Mouse (Mus musculus) megakaryocyte-erythroid progenitor cell, adult 5-6 weeks (primary cell): ENCODE measurements around the gene Hoxc8. TPM values are rescaled to one million over a fixed set of nuclear protein-coding genes. Genes with fewer than 3 reads are reported as not detected.

Source experiments
- ATAC-seq: replicated peaks from 2 replicates; pipeline ENCODE4 v1.8.0; 2016; ENCODE audit warnings: mild to moderate bottlenecking, inconsistent platforms; ENCODE audit not compliant: severe bottlenecking, poor library complexity, low FRiP score, low TSS enrichment
- total RNA-seq, 2 experiments: library from RNA; stranded (forward) in 1 of 2; stranded (reverse) in 1 of 2; fragments of 200-1000, 215-1000 nt in 1 of 2; fragments of >200 nt in 1 of 2; fragmentation: Nextera tagmentation in 1 of 2; gene quantifications; 2 replicates each; pipeline ENCODE4 v1.2.3; 2014 to 2017

Gene Hoxc8
- total RNA-seq, 2 experiments from 2014 or later: not detected

DNA sequence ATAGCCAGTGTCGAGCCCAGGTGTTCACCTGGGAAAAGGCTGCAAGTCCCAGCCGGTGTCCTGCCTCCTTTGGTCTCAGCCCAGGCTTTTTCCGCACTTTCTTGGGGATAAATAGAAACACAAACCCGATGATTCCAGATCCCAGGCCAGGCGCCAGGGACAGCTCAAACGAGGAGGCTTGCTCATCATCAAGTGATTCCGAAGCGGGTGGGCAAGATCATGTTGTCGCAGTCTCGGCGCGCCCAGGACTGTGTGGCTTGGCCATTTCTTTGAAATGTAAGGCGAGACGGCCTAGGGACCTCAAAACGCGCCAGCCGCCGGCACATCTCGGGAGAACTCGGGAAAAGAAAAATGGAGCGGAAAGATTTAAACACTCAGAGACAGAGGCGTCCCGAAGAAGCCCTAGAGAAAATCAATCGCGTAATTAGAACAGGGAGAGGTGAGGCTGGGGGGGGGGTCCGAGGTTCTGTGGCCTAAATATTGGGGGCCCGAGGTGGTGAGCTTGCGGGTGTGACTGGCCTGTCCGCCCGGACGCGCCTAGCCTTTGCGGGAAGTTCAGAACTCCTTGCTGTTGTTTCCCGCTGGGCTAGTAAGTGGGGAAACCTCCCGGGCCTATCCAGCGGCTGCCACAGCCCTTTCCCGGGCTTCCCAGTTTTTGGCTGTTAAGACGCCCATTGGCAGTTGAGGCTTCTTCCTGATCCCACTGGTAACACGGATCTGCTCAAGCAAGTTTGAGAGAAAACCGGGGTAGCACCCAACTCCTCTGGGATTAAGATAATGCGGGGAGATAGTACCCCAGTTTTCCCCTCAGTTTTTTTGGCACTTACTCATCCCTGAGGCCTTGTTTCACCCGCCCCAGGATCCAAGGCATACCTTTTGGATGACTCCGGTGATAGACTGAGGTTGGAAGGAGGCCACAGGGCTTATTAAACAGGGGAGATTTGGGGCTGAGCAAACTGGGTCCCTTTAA lies 37.1 kb downstream of the Hoxc8 start:
- ATAC-seq: no peak

DNA sequence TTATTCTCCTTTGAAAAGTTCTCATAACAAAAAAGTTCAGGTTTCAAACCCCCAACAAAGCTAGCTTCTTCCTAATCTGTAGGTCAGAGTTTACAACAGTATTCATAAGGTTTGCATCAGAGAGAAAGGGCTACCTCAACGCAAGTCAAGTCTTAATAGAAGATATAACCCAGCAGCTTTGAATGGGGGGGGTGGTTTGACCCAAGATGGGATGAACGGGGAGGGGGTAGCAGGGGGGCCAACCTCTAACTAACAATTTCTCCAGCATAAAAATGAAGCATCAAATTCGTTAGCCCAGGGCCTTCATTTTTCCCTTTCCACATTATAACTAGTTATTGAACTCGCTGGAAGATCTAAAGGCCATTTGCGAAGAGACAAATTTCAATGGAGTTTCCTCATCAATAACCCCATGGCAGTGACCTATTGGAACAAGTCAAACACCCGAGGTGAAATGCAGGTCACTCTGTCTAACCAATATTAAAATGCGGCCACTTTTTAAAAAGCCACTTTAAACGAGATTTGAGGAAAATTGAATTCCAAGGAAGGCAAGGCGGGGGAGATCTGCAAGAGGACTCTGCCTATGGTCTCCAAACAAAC lies 38.6 kb downstream of the Hoxc8 start:
- ATAC-seq: no peak

DNA sequence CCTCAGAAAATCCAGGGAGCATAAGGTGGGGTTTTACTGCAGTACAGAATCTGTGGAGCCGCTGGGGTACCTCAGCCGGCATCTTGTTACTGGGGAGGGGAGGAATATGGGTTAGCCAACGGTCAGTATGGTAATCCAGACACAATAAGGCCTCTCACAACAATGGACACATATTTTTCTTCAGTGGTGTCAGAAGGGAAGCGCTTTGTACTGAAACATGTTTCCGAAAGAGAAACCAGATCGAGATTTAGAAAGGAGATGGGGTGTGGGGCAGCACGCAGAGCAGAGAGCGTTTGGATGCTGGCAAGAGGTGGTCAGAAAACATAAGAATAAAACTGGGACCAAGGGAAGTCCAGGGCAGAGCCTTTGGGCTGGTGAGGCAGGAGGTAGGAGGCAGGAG lies 39.7 kb downstream of the Hoxc8 start:
- no peak for ATAC-seq

DNA sequence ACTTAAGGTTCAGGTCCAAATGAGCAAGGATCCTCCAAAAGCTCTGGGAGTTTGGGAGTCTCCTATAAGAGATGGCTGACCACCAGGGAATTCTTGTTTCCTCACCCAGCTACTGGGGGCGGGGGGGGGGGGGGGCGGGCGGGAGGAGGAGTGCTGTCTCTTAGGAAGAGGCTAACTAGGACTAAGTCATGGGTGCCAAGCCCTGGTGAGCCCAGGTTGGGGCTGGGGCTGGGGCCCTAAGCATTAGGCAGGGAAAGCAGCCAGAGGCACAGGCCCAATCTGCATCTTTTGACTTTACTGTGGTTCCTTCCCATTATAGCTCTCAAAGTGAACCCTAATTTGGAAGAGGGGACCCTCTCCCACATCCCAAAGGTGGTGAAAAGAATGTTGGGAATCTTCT lies 41.8 kb downstream of the Hoxc8 start:
- ATAC-seq: no peak

DNA sequence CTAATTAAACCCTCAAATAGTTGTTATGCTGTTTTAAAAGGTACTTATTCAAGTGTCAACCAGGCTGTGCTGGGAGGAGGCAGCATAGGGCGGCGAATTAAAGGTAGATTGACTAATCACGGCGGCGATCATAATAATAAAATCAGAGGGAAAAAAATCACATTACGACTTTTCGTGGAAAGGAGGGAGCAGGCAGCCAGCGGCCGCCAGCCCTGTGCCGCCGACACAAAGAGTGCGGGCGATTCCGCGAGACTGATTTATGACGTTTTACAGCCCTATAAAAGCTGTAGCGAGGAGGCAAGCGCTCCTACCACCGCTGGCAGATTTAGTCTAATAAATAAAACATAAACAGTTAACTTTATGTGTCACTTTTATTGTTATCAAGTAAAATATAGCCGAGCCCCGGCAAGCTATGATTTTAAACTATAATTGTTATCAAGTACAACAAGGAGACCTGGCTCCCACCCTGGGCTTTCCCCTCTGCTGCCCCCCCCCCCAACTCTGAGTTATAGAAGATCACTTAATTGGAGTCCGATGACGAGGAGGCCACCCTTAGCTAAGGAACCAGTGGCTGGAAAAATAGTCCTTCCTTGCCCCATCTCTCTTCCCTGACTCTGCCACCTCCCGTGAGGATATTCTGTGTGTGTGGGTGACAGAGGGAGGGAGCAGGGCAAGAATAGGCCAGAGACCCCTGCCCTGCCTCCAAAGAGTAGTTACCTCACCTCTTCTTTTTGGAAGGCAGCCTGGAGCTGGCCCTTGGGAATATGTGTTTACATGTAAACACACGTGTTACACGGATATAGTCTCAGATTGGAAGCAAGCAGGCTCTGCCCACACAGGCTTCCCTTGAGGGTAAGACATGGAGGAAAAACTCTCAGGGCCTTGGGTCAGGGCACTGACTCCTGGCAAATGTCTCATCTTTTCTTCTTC lies 42.5 kb downstream of the Hoxc8 start:
- ATAC-seq: no peak

DNA sequence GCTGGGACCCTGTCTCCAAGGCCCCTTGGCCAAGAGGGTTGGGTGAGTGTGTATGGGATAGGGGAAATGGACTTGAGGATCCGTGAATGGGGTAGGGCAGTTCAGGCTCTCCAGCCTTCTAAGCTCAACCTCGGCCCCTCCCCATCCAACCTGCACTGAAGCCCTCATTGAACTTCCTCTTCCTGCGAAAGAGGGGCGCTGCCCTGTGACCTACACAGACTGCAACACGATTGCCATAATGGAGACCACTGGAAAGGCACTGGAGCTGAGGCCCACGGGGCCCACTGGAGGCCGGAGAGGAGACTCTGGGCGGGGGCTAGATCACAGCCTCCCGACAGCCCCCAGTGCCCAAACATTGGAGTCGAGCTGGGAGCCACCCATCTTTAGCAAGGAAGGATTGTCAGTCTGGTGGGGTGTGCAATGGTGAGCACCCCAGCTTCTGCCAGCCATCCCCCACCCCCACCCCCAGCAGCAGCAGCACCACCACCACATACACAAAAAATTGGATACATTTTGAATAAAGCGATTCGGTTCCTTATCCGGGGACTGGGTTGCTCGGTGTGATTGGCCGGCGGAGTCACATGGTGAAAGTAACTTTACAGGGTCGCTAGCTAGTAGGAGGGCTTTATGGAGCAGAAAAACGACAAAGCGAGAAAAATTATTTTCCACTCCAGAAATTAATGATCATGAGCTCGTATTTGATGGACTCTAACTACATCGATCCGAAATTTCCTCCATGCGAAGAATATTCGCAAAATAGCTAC lies 43.8 kb downstream of the Hoxc8 start:
- no peak for ATAC-seq

DNA sequence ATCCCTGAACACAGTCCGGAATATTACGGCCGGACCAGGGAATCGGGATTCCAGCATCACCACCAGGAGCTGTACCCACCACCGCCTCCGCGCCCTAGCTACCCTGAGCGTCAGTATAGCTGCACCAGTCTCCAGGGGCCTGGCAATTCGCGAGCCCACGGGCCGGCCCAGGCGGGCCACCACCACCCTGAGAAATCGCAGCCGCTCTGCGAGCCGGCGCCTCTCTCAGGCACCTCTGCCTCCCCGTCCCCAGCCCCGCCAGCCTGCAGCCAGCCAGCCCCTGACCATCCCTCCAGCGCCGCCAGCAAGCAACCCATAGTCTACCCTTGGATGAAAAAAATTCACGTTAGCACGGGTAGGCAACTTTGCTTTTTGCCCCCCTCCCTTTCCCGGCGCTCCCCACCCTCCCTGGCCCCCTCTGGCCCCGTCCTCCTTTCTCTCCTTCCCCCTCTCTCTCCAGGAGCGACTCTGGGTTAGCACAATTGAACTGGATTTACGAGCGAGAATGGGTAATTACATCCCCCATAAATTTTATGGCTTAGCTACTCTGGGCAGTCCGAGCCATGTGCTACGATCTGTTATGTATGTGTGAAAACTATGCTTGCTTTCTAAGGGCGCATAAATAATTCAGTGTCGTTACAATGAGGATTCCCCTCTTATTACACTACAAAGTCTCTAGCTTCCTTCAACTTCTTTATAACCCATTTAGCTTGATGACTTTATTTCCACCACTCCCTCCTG lies 44.6 kb downstream of the Hoxc8 start:
- ATAC-seq: no peak

DNA sequence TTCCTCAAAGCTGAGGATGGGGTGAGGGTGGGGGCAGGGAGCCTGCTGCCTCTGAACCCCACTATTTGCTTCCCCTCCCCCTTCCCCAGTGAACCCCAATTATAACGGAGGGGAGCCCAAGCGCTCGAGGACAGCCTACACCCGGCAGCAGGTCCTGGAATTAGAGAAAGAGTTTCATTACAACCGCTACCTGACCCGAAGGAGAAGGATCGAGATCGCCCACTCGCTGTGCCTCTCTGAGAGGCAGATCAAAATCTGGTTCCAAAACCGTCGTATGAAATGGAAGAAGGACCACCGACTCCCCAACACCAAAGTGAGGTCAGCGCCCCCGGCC lies 45.1 kb downstream of the Hoxc8 start:
- ATAC-seq: no peak

DNA sequence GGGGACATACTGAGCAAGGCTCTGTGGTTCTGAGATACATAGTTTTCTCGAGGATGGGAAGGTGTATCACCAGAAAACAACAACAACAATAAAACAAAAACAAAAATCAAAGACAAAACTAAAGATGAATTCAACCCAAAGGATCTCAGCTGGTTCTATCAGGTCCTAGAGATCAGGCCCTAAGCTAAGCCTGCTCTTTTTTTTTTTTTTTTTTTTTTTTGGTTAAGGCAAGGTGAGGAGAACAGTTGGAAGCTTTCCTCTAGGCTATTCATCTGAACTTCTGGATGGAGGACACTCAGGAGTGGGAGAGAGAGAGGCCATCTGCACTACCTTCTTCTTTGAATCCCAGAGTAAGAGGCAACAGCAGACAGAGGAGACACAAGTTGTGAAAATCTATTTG lies 47.2 kb downstream of the Hoxc8 start:
- ATAC-seq: no peak

DNA sequence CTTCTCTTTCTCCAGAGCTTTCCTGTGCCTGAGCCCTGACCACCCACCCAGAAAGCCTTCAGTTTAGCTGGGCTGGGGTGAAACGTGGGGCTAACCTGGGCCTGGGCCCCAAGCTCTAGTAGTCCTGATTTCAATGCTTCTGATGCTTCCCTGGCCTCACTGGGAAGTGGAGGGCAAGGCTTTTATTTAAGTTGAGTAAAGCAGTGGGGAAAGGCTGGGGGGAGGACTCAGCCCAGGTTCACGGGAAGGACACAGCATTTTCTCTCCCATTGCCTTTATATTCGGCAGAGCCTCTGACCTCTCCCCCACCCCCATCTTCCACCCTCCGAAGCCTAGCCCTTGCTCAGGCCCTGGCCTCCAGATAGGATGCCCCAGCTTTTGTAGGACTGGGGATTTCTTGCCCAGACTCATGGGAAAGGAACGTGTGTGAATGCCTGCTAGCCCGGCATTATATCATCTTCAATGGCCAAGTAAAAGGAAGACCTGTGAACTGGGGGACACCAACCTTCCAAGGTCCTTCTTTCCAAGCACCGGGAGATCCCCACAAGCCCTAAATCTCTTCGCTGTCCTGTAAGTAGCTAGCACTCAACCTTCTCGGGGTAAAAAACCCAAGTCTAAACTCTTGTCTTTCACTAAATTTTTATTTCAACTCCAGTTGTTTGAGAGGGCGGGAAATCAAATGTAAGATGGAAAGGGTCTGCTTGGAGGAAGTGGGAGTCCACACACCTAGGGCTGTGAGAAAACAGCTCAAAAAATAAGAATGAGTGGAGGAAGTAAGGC lies 48.5 kb downstream of the Hoxc8 start:
- no peak for ATAC-seq

DNA sequence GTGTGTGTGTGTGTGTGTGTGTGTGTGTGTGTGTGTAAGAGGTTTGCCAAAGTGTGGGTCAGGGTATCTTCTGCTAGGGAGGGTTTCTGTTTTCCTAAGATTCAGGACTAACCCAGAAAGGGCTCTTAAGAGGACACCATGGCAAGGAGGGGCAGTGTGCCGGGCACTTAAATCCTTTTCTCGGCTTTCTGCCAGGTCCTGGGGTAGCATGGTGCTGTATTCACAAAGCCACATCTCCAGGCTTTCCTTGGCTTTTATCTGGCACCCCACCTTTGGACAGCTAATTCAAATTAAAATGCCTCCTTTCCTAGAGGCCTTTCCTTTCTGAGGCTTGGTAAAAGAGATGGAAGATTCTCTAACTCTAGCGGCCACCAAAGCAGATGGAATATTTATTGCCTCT lies 49.2 kb downstream of the Hoxc8 start:
- ATAC-seq: no peak

DNA sequence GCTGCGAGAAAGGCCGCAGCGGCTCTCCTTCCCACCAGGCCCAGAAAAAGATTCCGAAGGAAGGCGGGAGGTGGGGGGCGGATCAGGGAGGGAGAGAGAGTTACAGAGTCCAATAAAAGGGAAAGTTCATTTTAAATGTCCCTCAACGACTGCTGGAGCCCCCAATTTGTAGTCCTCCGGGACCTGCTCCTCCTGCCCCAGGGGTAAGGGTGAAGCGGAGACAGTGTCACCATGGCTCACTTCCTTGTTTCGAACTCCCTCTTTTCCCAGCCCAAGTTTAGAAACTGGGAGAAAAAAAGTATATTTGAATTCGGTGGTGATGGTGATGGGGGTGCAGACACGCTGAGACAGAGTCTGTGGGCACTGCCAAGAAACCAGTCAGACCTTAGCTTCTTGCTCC lies 50.2 kb downstream of the Hoxc8 start:
- ATAC-seq: no peak

DNA sequence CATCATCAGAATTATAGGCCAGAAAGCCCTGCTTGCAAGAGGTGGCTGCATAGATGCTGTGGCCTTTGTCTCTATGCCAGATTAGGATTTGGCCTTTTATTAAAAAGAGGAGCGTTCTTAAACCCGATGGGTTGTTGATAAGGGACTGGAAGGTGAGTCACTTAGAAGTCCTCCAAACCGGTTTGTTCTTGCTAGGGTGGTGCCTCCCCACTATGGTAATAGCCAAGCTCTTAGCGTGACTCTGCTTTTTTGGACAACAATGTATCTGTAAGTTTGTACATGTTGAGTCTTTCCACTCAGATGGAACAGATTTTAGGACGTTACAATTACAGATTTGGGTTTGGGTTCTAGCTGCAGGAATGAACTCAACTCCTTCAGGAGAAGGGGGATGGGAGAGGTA lies 51.2 kb downstream of the Hoxc8 start:
- ATAC-seq: no peak

DNA sequence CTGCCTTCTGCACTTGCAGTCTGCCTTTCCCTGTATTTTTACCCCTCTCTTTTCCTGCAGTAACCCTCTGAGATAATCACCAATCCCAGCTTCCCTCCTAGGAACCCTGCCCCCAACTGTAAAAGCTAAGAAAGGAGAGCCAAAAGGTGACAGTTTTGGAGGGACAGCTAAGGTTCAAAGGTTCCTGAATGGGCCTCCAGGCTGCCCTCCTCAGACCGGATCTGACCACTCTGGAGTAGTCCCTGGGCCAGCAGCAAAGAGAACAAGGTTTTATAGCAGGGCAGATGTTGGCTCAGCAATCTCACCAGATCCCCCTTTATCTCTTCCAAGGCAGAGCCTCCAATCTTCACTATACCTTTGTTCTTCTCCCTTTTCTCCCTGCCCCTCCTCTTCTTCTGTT lies 51.8 kb downstream of the Hoxc8 start:
- no peak for ATAC-seq
